Mouse (Mus musculus) embryonic facial prominence, embryonic 11.5 days (tissue): ENCODE measurements around the gene Pgm2. TPM values are rescaled to one million over a fixed set of nuclear protein-coding genes. Genes with fewer than 3 reads are reported as not detected.

Experiments
- ATAC-seq: fragments of 200-750 bp; cut with Nextera tagmentation; replicated peaks from 2 replicates; pipeline ENCODE4 v1.8.0; 2017; ENCODE audit warnings: low read depth; ENCODE audit not compliant: insufficient number of reproducible peaks, low FRiP score, low TSS enrichment
- DNase-seq: peaks from one replicate; pipeline ENCODE4 v3.0.0-alpha.2; 2015; ENCODE audit warnings: low spot score
- H3K27ac ChIP-seq: fragments of 300-500 bp; sonication (generic); replicated peaks from 2 replicates; pipeline ENCODE4 v1.5.1; 2014; ENCODE audit warnings: mild to moderate bottlenecking, low read depth, low read length, control low read depth
- H3K27me3 ChIP-seq: fragments of 300-500 bp; sonication (generic); 2 replicates; pipeline ENCODE4 v1.6.1; 2014; ENCODE audit warnings: mild to moderate bottlenecking, low read length, moderate library complexity, mixed read lengths; ENCODE audit not compliant: control insufficient read depth, insufficient read depth
- H3K36me3 ChIP-seq: fragments of 300-500 bp; sonication (generic); replicated peaks from 2 replicates; pipeline ENCODE4 v1.6.1; 2014; ENCODE audit warnings: low read depth, mild to moderate bottlenecking, low read length, moderate library complexity, mixed read lengths; ENCODE audit not compliant: control insufficient read depth, insufficient read depth
- H3K4me1 ChIP-seq: fragments of 300-500 bp; sonication (generic); 2 replicates; pipeline ENCODE4 v1.6.1; 2014; ENCODE audit warnings: low read length, mixed read lengths; ENCODE audit not compliant: control insufficient read depth, insufficient read depth
- H3K4me2 ChIP-seq: fragments of 300-500 bp; sonication (generic); 2 replicates; pipeline ENCODE4 v1.6.1; 2014; ENCODE audit warnings: low read depth, mild to moderate bottlenecking, control low read depth, low read length, moderate library complexity
- H3K4me3 ChIP-seq: fragments of 300-500 bp; sonication (generic); 2 replicates; pipeline ENCODE4 v1.5.1; 2014; ENCODE audit warnings: low read depth, low read length, control low read depth
- H3K9ac ChIP-seq: fragments of 300-500 bp; sonication (generic); replicated peaks from 2 replicates; pipeline ENCODE4 v1.6.1; 2014; ENCODE audit warnings: mild to moderate bottlenecking, control low read depth, low read length
- H3K9me3 ChIP-seq: fragments of 300-500 bp; sonication (generic); replicated peaks from 2 replicates; pipeline ENCODE4 v1.6.1; 2016; ENCODE audit warnings: mild to moderate bottlenecking, low read length, inconsistent platforms, mixed read lengths; ENCODE audit not compliant: control insufficient read depth
- WGBS: fragments of 180-500 bp; shearing (Covaris S2); extraction: QIAGEN DNeasy Blood & Tissue Kit; methylation state at CpG from one replicate; pipeline ENCODE4 v1.1.7; 2014; 5-methylcytosine and 5-hydroxymethylcytosine counted together
- polyA plus RNA-seq: library from polyadenylated mRNA; unstranded; fragments of >200 nt; fragmentation: Nextera tagmentation; extraction: Ambion mirVana; gene quantifications from 2 replicates; pipeline ENCODE4 v1.2.1, GENCODE M21; 2014

The Pgm2 gene
- polyA plus RNA-seq, 1 experiment from 2014 or later = 35.6 TPM

- DNase-seq = no peak
- Histone ChIP-seq H3K4me1 (no peaks in the 10 kb centered on the region), H3K36me3 (no peaks in the 10 kb centered on the region), H3K27me3 (no peaks in the 10 kb centered on the region), H3K4me2 (no peak overlapping the region), H3K27ac (no peak overlapping the region), H3K9ac (no peak overlapping the region), H3K4me3 (no peak overlapping the region), H3K9me3 (no peaks in the 10 kb centered on the region)
- 82% methylated on average over 4 of the region's 4 CpGs for WGBS
- no peak for ATAC-seq
Measured at GRCm38 (mm10) chr5:64133901-64134300, 41.2 kb downstream of the Pgm2 start.

DNA sequence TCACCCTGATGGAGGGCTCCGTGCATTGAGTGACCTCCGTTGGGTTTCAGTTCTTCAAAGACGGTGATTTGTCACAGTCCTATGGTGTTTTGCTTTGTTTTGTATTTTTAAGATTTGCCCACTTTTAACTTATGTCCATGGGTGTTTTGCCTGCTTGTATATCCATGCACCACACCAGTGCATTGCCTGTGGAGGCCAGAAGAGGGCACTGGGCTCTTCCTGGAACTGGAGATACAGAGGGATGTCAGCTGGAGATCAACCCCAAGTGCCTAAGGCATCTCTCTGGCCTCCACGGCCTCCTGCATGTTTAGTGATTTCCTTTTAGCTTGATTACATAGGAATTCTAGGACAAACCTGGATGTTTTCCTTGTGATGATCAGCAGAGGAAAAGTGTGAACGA lies 43.6 kb downstream of the Pgm2 start:
- Histone ChIP-seq H3K4me3 (no peak overlapping the region), H3K27me3 (no peaks in the 10 kb centered on the region), H3K4me2 (no peak overlapping the region), H3K9ac (no peak overlapping the region), H3K27ac (no peak overlapping the region), H3K4me1 (no peaks in the 10 kb centered on the region), H3K36me3 (no peaks in the 10 kb centered on the region), H3K9me3 (no peaks in the 10 kb centered on the region)
- DNase-seq (peak; percentile 18), ATAC-seq (no peak)
- 69% methylated on average over 5 of the region's 5 CpGs for WGBS

DNA sequence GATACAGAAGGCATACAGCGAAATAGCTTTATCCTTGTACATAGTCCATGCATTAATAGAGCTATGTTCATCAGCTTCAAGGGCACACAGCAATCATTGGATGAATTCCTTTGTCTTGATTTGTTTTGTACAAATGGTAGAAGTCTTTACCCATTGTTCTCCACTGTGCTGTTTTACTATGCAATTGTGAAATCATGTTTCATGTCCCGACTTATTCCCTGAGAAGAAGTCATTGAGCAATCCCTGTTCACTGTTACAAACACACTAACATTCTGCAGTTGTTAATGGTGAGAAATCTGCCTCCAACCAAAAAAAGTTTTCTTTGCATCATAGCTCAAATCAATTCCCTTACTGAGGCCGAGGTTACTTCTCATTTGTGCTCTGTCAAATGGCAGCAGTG lies 47.5 kb downstream of the Pgm2 start:
- DNase-seq = no peak
- 87% methylated on average over 3 of the region's 3 CpGs for WGBS

GRCm38 (mm10) chr5:64144315-64144714 lies 51.6 kb downstream of the Pgm2 start:
- WGBS = 72% methylated on average over 5 of the region's 5 CpGs
- Histone ChIP-seq H3K27me3 (no peaks in the 10 kb centered on the region), H3K27ac (no peak overlapping the region), H3K4me1 (no peaks in the 10 kb centered on the region), H3K36me3 (no peaks in the 10 kb centered on the region), H3K9ac (no peak overlapping the region), H3K9me3 (no peaks in the 10 kb centered on the region), H3K4me3 (no peak overlapping the region), H3K4me2 (no peak overlapping the region)
- DNase-seq (no peak), ATAC-seq (no peak)

More for the DNA sequence above, 47.5 kb downstream of the Pgm2 start:
- no peak for ATAC-seq
- Histone ChIP-seq H3K36me3 (no peaks in the 10 kb centered on the region), H3K4me2 (no peak overlapping the region), H3K9me3 (no peaks in the 10 kb centered on the region), H3K27ac (no peak overlapping the region), H3K9ac (no peak overlapping the region), H3K27me3 (no peaks in the 10 kb centered on the region), H3K4me3 (no peak overlapping the region), H3K4me1 (no peaks in the 10 kb centered on the region)

DNA sequence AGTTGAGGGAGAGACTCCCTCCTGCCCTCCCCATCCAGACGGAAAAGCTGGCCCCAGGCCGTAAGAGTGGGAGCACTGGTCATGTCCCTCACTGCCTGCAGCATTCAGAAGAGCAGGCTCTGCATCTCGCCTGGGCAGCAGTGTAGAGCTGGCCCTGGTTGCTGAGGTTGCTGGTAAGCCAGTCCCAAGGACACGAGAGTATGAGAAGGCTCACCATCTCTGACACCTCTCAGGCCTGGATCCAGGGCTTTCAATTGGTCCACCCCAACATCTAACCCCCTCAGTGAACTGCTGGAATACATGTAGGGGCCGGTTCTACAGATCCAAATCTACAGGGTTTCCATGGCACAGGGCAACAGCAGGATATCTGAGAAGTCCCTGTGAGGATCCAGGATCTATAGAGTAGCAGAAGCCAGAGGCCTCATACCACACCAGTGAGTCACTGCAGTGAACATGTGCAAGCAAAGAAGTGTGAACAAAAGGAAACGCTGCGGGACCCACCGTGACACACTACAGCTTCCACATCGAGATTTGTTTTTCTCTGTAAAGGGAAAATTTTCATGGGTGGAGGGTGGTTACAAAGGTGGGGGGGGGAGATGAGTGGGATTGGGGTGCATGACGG lies 53.7 kb downstream of the Pgm2 start:
- 0 out of 2 replicates have a peak, but pooled peaks cover 3% of the 10 kb centered on the region for H3K4me1 ChIP-seq
- H3K9me3 ChIP-seq = no peaks in the 10 kb centered on the region
- H3K4me2 ChIP-seq = no peak overlapping the region
- ATAC-seq (no peak), DNase-seq (no peak)
- no peak overlapping the region for H3K4me3 ChIP-seq
- no peak overlapping the region for H3K27ac ChIP-seq
- WGBS = 75% methylated on average over 10 of the region's 10 CpGs
- no peaks in the 10 kb centered on the region; the same call in 1 of the 2 replicates for H3K27me3 ChIP-seq
- H3K9ac ChIP-seq = no peak overlapping the region
- H3K36me3 ChIP-seq = no peaks in the 10 kb centered on the region

GRCm38 (mm10) chr5:64149184-64150127 lies 56.7 kb downstream of the Pgm2 start:
- Histone ChIP-seq H3K27me3 (no peaks in the 10 kb centered on the region; the same call in 1 of the 2 replicates), H3K27ac (no peak overlapping the region), H3K4me3 (no peak overlapping the region), H3K4me1 (0 out of 2 replicates have a peak, but pooled peaks cover 3% of the 10 kb centered on the region), H3K4me2 (no peak overlapping the region), H3K36me3 (no peaks in the 10 kb centered on the region), H3K9ac (no peak overlapping the region), H3K9me3 (no peaks in the 10 kb centered on the region)
- no peak for ATAC-seq
- WGBS = 27% methylated on average over 17 of the region's 17 CpGs
- peak; percentile 12 for DNase-seq

- WGBS = 91% methylated on average over 1 of the region's 1 CpGs
- Histone ChIP-seq H3K4me1 (0 out of 2 replicates have a peak, but pooled peaks cover 3% of the 10 kb centered on the region), H3K4me3 (no peak overlapping the region), H3K27me3 (peaks cover 3% of the 10 kb centered on the region), H3K9me3 (no peaks in the 10 kb centered on the region), H3K36me3 (no peaks in the 10 kb centered on the region), H3K4me2 (no peak overlapping the region), H3K27ac (no peak overlapping the region), H3K9ac (no peak overlapping the region)
- no peak for DNase-seq
- no peak for ATAC-seq
Measured at GRCm38 (mm10) chr5:64153319-64153718, 60.6 kb downstream of the Pgm2 start.
